Mouse (Mus musculus): ENCODE data around the gene Pin4. TPM values are rescaled to one million over a fixed set of nuclear protein-coding genes. Genes with fewer than 3 reads are reported as not detected.

The Pin4 gene
- polyA plus RNA-seq, 1 experiment from 2014 or later, result 63.4 TPM

- Histone ChIP-seq H3K4me2 (replicated peaks) (peak overlapping the region; percentile 40), H3K36me3 (no peaks in the 10 kb centered on the region), H3K4me3 (replicated peaks) (peak overlapping the region; percentile 55), H3K27me3 (no peaks in the 10 kb centered on the region), H3K9me3 (replicated peaks) (no peaks in the 10 kb centered on the region), H3K9ac (no peak overlapping the region), H3K27ac (replicated peaks) (peak overlapping the region; percentile 76), H3K4me1 (no peaks in the 10 kb centered on the region)
- ATAC-seq (ENCODE audit: insufficient number of reproducible peaks, low FRiP score, low TSS enrichment, low read depth), result no peak
- 47% methylated on average over 5 of the region's 5 CpGs for WGBS
Measured at GRCm38 (mm10) chrX:102157423-102157791, 38.2 kb downstream of the Pin4 start.

- Histone ChIP-seq H3K27me3 (no peaks in the 10 kb centered on the region; the same call in 1 of the 2 replicates), H3K9ac (no peak overlapping the region), H3K36me3 (no peaks in the 10 kb centered on the region), H3K9me3 (replicated peaks) (no peaks in the 10 kb centered on the region), H3K4me1 (no peaks in the 10 kb centered on the region), H3K4me2 (replicated peaks) (no peak overlapping the region), H3K4me3 (replicated peaks) (no peak overlapping the region), H3K27ac (replicated peaks) (no peak overlapping the region)
- WGBS, result 33% methylated on average over 2 of the region's 2 CpGs
- ATAC-seq (ENCODE audit: insufficient number of reproducible peaks, low FRiP score, low TSS enrichment, low read depth), result no peak
Measured at GRCm38 (mm10) chrX:102159778-102160177, 40.5 kb downstream of the Pin4 start.

GRCm38 (mm10) chrX:102160528-102160927, 41.3 kb downstream of the Pin4 start:
- WGBS, result 61% methylated on average over 2 of the region's 2 CpGs
- Histone ChIP-seq H3K27me3 (no peaks in the 10 kb centered on the region; the same call in 1 of the 2 replicates), H3K27ac (replicated peaks) (no peak overlapping the region), H3K4me3 (replicated peaks) (no peak overlapping the region), H3K4me1 (no peaks in the 10 kb centered on the region), H3K4me2 (replicated peaks) (no peak overlapping the region), H3K9ac (no peak overlapping the region), H3K9me3 (replicated peaks) (no peaks in the 10 kb centered on the region), H3K36me3 (no peaks in the 10 kb centered on the region)
- ATAC-seq (ENCODE audit: insufficient number of reproducible peaks, low FRiP score, low TSS enrichment, low read depth), result no peak

DNA sequence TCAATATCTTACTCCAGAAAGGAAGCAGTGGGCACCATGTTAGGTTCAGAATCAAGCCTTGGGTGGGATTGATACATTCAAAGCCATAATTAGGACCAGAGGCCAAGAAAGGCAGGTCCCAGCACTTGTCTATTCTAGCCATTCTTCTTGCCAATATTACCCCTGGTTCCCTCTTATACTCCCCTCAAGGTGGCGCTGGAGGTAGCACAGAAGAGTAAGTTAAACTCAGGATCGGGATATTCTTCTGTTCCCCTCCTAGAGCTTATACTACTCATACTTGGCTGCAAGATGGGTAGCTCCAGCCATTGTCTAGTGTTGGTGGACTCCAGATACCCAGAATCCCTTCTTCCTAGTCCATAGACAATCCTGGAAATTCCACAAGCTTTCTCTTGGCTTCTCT, 43.8 kb downstream of the Pin4 start:
- Histone ChIP-seq H3K4me2 (replicated peaks) (no peak overlapping the region), H3K27me3 (no peaks in the 10 kb centered on the region; the same call in 1 of the 2 replicates), H3K36me3 (no peaks in the 10 kb centered on the region), H3K9ac (no peak overlapping the region), H3K9me3 (replicated peaks) (no peaks in the 10 kb centered on the region), H3K4me1 (no peaks in the 10 kb centered on the region), H3K4me3 (replicated peaks) (no peak overlapping the region), H3K27ac (replicated peaks) (no peak overlapping the region)
- no peak for ATAC-seq (ENCODE audit: insufficient number of reproducible peaks, low FRiP score, low TSS enrichment, low read depth)
- WGBS, result 44% methylated on average over 2 of the region's 2 CpGs

DNA sequence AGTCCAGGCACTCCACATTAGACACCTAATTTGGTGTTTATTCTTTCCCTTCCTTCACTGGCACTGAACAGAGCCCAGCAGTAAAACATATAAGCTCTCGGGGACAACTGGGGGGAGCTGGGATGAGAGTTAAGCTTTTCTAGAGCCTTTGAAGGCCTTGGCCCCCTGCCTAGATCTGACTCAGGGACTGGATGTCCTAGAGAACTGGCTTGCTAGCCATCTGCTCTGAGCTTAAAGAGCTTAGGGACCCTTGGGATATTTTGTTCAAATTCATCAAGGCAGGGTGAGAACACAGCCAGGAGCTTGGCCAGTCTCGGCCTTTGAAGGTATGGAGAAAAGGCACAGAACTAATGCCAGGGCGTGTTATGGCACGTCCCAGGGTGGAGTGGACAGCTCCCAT, 44.3 kb downstream of the Pin4 start:
- no peaks in the 10 kb centered on the region; the same call in 1 of the 2 replicates for H3K27me3 ChIP-seq
- WGBS, result 73% methylated on average over 4 of the region's 4 CpGs
- no peak overlapping the region for H3K4me3 ChIP-seq (replicated peaks)
- no peak overlapping the region for H3K27ac ChIP-seq (replicated peaks)
- no peaks in the 10 kb centered on the region for H3K36me3 ChIP-seq
- H3K9ac ChIP-seq, result no peak overlapping the region
- H3K9me3 ChIP-seq (replicated peaks), result no peaks in the 10 kb centered on the region
- ATAC-seq (ENCODE audit: insufficient number of reproducible peaks, low FRiP score, low TSS enrichment, low read depth), result no peak
- H3K4me1 ChIP-seq, result no peaks in the 10 kb centered on the region
- H3K4me2 ChIP-seq (replicated peaks), result no peak overlapping the region

DNA sequence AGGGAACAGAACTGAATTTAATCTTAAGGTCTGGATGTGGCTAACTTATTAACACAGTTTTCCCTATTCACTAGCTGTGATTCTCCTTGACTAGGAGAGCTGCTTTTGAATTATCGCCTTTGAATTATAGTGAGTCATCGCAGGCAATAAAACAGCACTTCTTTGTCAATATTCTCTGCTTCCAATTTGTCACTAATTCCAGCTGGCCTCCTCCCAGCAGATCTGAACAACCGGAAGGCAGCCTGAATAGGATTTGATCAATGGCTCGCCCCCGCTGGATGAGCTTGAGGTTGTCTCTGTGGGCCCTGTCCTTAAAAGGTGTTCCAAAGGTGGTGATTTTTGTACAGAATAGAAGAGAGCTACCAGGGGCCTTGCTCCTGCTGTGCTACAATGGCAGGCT, 47.3 kb downstream of the Pin4 start:
- ATAC-seq (ENCODE audit: insufficient number of reproducible peaks, low FRiP score, low TSS enrichment, low read depth), result no peak
- WGBS, result 32% methylated on average over 5 of the region's 5 CpGs
- no peaks in the 10 kb centered on the region for H3K9me3 ChIP-seq (replicated peaks)
- H3K9ac ChIP-seq, result no peak overlapping the region
- no peak overlapping the region for H3K4me3 ChIP-seq (replicated peaks)
- no peak overlapping the region for H3K4me2 ChIP-seq (replicated peaks)
- H3K36me3 ChIP-seq, result no peaks in the 10 kb centered on the region
- no peaks in the 10 kb centered on the region; the same call in 1 of the 2 replicates for H3K27me3 ChIP-seq
- no peaks in the 10 kb centered on the region for H3K4me1 ChIP-seq
- no peak overlapping the region for H3K27ac ChIP-seq (replicated peaks)

DNA sequence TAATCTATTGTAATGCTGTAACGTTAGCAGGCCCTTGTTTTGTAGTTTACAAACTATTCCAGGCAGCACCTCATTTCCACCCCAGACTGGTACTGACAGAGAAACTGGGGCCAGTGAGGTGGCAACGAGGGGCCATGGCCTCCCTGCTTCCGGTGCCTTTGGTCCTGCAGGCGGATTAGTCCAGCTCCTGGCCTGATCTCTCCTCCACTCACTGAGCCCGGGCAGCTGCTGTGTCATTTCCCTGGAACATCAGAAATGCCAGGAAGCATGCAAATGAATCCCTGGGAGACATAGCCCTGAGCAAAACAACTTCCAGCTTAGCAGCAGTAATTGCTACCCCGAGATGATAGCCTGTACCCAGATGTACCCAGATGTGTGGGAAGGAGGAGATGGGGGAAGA, 47.7 kb downstream of the Pin4 start:
- Histone ChIP-seq H3K9me3 (replicated peaks) (no peaks in the 10 kb centered on the region), H3K4me1 (no peaks in the 10 kb centered on the region), H3K36me3 (no peaks in the 10 kb centered on the region), H3K27me3 (no peaks in the 10 kb centered on the region; the same call in 1 of the 2 replicates), H3K4me2 (replicated peaks) (no peak overlapping the region), H3K27ac (replicated peaks) (no peak overlapping the region), H3K9ac (no peak overlapping the region), H3K4me3 (replicated peaks) (no peak overlapping the region)
- no peak for ATAC-seq (ENCODE audit: insufficient number of reproducible peaks, low FRiP score, low TSS enrichment, low read depth)
- 18% methylated on average over 6 of the region's 6 CpGs for WGBS

GRCm38 (mm10) chrX:102169724-102170123, 50.5 kb downstream of the Pin4 start:
- Histone ChIP-seq H3K4me3 (replicated peaks) (no peak overlapping the region), H3K27ac (replicated peaks) (no peak overlapping the region), H3K27me3 (no peaks in the 10 kb centered on the region), H3K4me2 (replicated peaks) (no peak overlapping the region), H3K36me3 (no peaks in the 10 kb centered on the region), H3K9me3 (replicated peaks) (no peaks in the 10 kb centered on the region), H3K9ac (no peak overlapping the region), H3K4me1 (no peaks in the 10 kb centered on the region)
- ATAC-seq (ENCODE audit: insufficient number of reproducible peaks, low FRiP score, low TSS enrichment, low read depth), result no peak
- 43% methylated on average over 1 of the region's 1 CpGs for WGBS

DNA sequence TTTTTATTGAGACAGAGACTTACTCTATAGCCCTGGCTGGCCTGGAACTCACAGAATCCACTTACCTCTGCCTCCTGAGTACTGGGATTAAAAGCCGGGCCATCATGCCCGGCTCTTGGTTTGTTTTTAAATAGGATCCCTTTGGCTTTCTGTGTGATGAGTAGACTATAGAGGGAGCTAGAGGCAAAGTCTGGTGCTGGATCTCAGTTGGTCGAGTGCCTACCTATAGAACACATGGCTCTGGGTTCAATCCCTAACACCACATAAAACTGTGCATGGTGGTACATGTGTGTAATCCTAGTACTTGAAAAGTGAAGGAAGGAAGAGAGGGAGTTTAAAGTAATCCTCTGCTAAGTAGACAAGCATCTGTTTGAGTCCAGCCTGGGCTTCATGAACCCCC, 50.9 kb downstream of the Pin4 start:
- no peak overlapping the region for H3K27ac ChIP-seq (replicated peaks)

GRCm38 (mm10) chrX:102170900-102171299, 51.7 kb downstream of the Pin4 start:
- no peak overlapping the region for H3K4me3 ChIP-seq (replicated peaks)
- no peak overlapping the region for H3K4me2 ChIP-seq (replicated peaks)
- no peaks in the 10 kb centered on the region for H3K27me3 ChIP-seq
- no peaks in the 10 kb centered on the region for H3K4me1 ChIP-seq
- H3K36me3 ChIP-seq, result no peaks in the 10 kb centered on the region
- H3K27ac ChIP-seq (replicated peaks), result no peak overlapping the region
- WGBS, result 56% methylated on average over 3 of the region's 3 CpGs
- no peak for ATAC-seq (ENCODE audit: insufficient number of reproducible peaks, low FRiP score, low TSS enrichment, low read depth)
- no peak overlapping the region for H3K9ac ChIP-seq
- H3K9me3 ChIP-seq (replicated peaks), result no peaks in the 10 kb centered on the region

More for the DNA sequence above, 50.9 kb downstream of the Pin4 start:
- H3K9me3 ChIP-seq (replicated peaks), result no peaks in the 10 kb centered on the region
- ATAC-seq (ENCODE audit: insufficient number of reproducible peaks, low FRiP score, low TSS enrichment, low read depth), result no peak
- H3K27me3 ChIP-seq, result no peaks in the 10 kb centered on the region
- H3K4me3 ChIP-seq (replicated peaks), result no peak overlapping the region
- WGBS, result 44% methylated on average over 3 of the region's 3 CpGs
- H3K4me2 ChIP-seq (replicated peaks), result no peak overlapping the region
- H3K36me3 ChIP-seq, result no peaks in the 10 kb centered on the region
- no peaks in the 10 kb centered on the region for H3K4me1 ChIP-seq
- no peak overlapping the region for H3K9ac ChIP-seq

DNA sequence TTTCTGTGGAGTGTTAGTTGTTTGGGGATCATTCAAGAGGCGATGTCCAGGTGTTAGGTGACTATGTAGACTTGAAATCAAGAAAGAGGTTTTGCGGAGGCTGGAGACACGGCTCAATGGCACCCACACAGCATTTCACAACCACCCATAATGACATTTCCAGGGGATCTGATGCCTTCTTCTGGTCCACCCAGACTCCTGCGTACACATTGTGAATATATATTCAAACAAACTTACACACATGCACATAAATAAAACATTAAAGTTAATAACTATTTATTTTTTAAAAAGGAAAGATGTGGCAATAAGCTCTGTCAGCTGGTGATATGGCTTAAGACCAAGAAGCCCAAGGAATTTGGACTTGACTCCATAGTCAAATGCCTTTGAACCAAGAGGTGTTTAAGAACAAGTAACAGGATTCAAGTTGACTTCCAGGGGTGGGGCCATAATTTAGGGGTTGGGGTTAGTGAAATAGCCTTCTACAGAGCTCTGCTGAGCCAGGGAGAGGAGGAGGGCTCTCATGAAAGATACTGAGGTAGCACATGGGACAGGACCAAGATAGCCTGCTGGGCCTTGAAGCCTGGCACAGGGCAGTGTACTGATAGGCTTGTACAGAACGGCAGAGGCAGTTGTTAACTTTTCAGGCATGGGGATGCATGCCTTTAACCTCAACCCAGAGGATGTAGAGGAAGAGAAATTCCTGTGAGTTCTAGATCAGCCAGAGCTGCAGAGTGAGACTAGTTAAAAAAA, 56.5 kb downstream of the Pin4 start:
- H3K4me2 ChIP-seq (replicated peaks), result no peak overlapping the region
- no peak overlapping the region for H3K9ac ChIP-seq
- H3K4me3 ChIP-seq (replicated peaks), result no peak overlapping the region
- H3K36me3 ChIP-seq, result no peaks in the 10 kb centered on the region
- 83% methylated on average over 5 of the region's 5 CpGs for WGBS
- 0 out of 2 replicates have a peak, but pooled peaks cover 2% of the 10 kb centered on the region for H3K4me1 ChIP-seq
- H3K27ac ChIP-seq (replicated peaks), result no peak overlapping the region
- H3K9me3 ChIP-seq (replicated peaks), result no peaks in the 10 kb centered on the region
- H3K27me3 ChIP-seq, result peaks cover 6% of the 10 kb centered on the region; the same call in 1 of the 2 replicates
- no peak for ATAC-seq (ENCODE audit: insufficient number of reproducible peaks, low FRiP score, low TSS enrichment, low read depth)
